Comparison of ENCODE assay signal across 9 mouse cellular contexts in genomic region chr11:115231924-115232323, GRCm38 (mm10). TPM values are rescaled to one million over a fixed set of nuclear protein-coding genes. Genes with fewer than 3 reads are reported as not detected.
DNase-seq lines count a peak whose midpoint lies in the region; ATAC-seq and TF ChIP-seq lines count a peak whose summit lies in the region.
"Had no signal": no experiment of that assay in that cellular context is flagged by ENCODE, and none has a peak within 500 bp of the region (broad histone marks: within the 10 kb centered on the region; RNA-seq: fewer than 3 reads in every experiment).

No protein-coding gene starts in this region.

- no peak overlapping the region for H3K9ac ChIP-seq in kidney, postnatal 0 days (ENCODE audit: low read depth, low read length)
- no peak overlapping the region for H3K9ac ChIP-seq in forebrain, embryonic 15.5 days (replicated peaks)

- H3K9me3 ChIP-seq in kidney, postnatal 0 days (replicated peaks; ENCODE audit: low read length): no peaks in the 10 kb centered on the region
- no peaks in the 10 kb centered on the region for H3K9me3 ChIP-seq in forebrain, embryonic 15.5 days

- H3K27me3 ChIP-seq in kidney, postnatal 0 days (ENCODE audit: insufficient read depth, low read length): 0 out of 2 replicates have a peak, but pooled peaks cover 3% of the 10 kb centered on the region
- H3K27me3 ChIP-seq in forebrain, embryonic 15.5 days: no peaks in the 10 kb centered on the region
- H3K27me3 ChIP-seq: Patski had no signal

- peak overlapping the region; percentile 71 for H3K27ac ChIP-seq in kidney, postnatal 0 days
- peak overlapping the region; percentile 81 for H3K27ac ChIP-seq in forebrain, embryonic 15.5 days (replicated peaks)

- no peak for ATAC-seq in kidney, postnatal 0 days (replicated peaks; ENCODE audit: low FRiP score, low read depth)
- peak; percentile 47 for ATAC-seq in forebrain, embryonic 15.5 days (replicated peaks)
- ATAC-seq: Patski had no signal

- H3K4me1 ChIP-seq in kidney, postnatal 0 days (replicated peaks; ENCODE audit: insufficient read depth, low read length): no peaks in the 10 kb centered on the region
- peaks cover 60% of the 10 kb centered on the region for H3K4me1 ChIP-seq in forebrain, embryonic 15.5 days

- no peak overlapping the region for H3K4me3 ChIP-seq in kidney, postnatal 0 days (replicated peaks; ENCODE audit: low read depth, low read length)
- no peak overlapping the region for H3K4me3 ChIP-seq in forebrain, embryonic 15.5 days

- 60% methylated on average over 9 of the region's 9 CpGs for WGBS in kidney, postnatal 0 days
- 25% methylated on average over 9 of the region's 9 CpGs for WGBS in forebrain, embryonic 15.5 days

- DNase-seq in kidney, postnatal 0 days (ENCODE audit: low spot score): no peak
- no peak for DNase-seq in kidney, adult 18-20 months
- DNase-seq in right cerebral cortex, postnatal 10 days (ENCODE audit: low spot score in 2 of 2): peak; percentile 70 to 74
- no peak for DNase-seq in right cerebral cortex, postnatal 14 days
- peak; percentile 52 for DNase-seq in retina, postnatal 1 day
- no peak for DNase-seq in thymus, postnatal 14 days
- DNase-seq: gastrocnemius, postnatal 14 days had no signal

- H3K36me3 ChIP-seq in kidney, postnatal 0 days (ENCODE audit: insufficient read depth, low read length): no peaks in the 10 kb centered on the region
- H3K36me3 ChIP-seq in forebrain, embryonic 15.5 days: no peaks in the 10 kb centered on the region

- no peak for TF ChIP-seq CTCF in kidney, postnatal 0 days (IDR thresholded peaks at IDR 0.05; ENCODE audit: low read depth)

- H3K4me2 ChIP-seq in kidney, postnatal 0 days (ENCODE audit: low read length): no peak overlapping the region
- no peak overlapping the region for H3K4me2 ChIP-seq in forebrain, embryonic 15.5 days (replicated peaks)

RNA-seq across cellular contexts. Expression of gene Grin2c, which starts 35.1 kb away (rescaled TPM):
- polyA plus RNA-seq in kidney, postnatal 0 days (2015; fragmentation: Nextera tagmentation; extraction: Ambion mirVana): not detected in 2 replicates
- polyA plus RNA-seq in forebrain, embryonic 15.5 days (2015; fragmentation: Nextera tagmentation; extraction: Ambion mirVana): 0.22 and 0.23 TPM in 2 replicates
- polyA plus RNA-seq: Patski had no signal

RNA-seq across cellular contexts. Expression of gene Nat9, which starts 44.3 kb away (rescaled TPM):
- polyA plus RNA-seq in kidney, postnatal 0 days (2015; fragmentation: Nextera tagmentation; extraction: Ambion mirVana): 26.8 TPM in 2 replicates
- polyA plus RNA-seq in forebrain, embryonic 15.5 days (2015; fragmentation: Nextera tagmentation; extraction: Ambion mirVana): 19.0 and 24.1 TPM in 2 replicates

RNA-seq across cellular contexts. Expression of gene Tmem104, which starts 44.6 kb away (rescaled TPM):
- 12.0 and 12.6 TPM in 2 replicates for polyA plus RNA-seq in kidney, postnatal 0 days (2015; fragmentation: Nextera tagmentation; extraction: Ambion mirVana)
- polyA plus RNA-seq in forebrain, embryonic 15.5 days (2015; fragmentation: Nextera tagmentation; extraction: Ambion mirVana): 10.8 and 12.4 TPM in 2 replicates

RNA-seq across cellular contexts. Expression of gene Fdxr, which starts 44.9 kb away (rescaled TPM):
- polyA plus RNA-seq in kidney, postnatal 0 days (2015; fragmentation: Nextera tagmentation; extraction: Ambion mirVana): 10.0 and 12.2 TPM in 2 replicates
- polyA plus RNA-seq in forebrain, embryonic 15.5 days (2015; fragmentation: Nextera tagmentation; extraction: Ambion mirVana): 23.9 and 24.0 TPM in 2 replicates

Comparison
In these comparisons a context has a peak if more than half of its experiments do, and no peak if none do; other contexts are left out.
1. DNase-seq: peak in right cerebral cortex, postnatal 10 days (2 of 2) and retina, postnatal 1 day (single experiment); none in kidney, postnatal 0 days (single experiment), kidney, adult 18-20 months (single experiment), right cerebral cortex, postnatal 14 days (single experiment) and thymus, postnatal 14 days (single experiment).